Mouse (Mus musculus): ENCODE measurements around the gene Arhgap15.

Arhgap15 gene

DNA sequence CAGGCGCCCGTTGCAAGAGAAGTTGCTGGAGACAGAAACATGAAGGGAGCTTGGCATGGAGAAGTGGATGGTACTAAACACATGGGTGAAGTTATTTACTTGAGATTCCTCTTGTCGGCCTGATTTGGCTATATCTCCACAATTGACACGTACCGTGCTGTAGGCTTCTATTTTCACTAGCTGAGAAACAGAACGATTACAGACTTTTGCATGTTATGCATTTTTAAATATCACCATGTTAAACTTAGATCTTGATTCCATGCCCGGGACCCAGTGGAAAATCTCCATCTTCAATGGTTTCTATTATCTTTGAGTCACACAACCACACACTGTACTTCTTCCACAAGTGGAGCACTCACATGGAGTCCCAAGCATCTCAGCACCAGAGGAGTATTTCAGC, 466.9 kb downstream of the Arhgap15 start:
- no peak for DNase-seq

DNA sequence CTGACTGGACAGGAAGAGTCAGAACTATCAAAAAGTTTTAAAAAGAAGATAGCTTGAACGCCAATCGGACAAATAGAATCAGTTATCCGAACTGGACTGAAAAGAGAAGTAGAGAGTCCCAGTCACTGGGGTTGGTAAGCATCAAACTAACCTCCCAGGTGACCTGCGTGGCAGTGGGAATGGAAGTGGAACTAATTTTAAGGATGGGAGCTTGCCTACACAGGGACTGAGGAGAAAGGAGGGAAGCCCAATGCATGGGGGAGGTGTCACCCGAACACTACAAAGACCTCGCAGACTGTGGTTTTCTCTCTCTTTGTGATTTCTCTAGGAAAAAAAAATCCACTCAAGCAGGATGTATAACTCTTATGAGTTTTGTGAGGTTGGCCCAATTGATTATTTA, 469.2 kb downstream of the Arhgap15 start:
- DNase-seq = no peak

DNA sequence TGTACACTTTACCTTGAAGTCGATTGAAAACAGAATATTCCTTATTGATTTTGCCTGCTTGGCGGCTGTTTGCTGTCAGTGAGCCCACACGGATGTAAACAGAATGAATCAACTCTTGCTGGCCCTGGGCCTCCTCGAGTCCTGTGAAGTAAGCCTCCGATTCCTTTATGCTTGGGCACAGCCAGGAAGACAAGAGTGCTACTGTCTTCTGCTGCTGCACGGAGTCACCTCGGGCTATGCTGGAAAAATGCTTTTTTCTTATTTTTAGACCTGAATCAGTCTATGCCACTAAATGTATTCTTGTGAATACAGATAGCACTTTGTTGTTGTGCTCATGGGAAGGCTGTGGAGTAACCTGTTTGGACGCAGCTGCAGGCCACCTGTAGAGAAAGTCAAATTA, 469.7 kb downstream of the Arhgap15 start:
- no peak for DNase-seq

DNA sequence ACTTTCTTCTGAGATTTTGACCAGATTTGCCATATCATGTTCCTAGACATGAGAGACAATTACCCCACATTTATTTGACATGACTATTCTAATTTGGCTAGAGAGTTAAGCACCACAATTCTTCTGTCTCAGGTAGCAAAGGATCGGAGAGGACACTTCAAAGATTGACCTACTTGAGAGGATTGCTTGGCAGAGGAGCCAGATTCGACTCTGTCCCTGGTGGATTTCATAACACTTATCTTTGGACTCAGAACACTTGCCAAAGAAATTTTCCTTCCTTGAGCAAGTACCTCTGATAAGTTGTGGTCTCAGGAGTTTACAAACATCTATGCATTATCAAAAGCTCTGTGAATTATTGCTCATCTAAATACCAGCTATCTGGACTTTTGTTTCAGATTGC, 473.1 kb downstream of the Arhgap15 start:
- DNase-seq = no peak

DNA sequence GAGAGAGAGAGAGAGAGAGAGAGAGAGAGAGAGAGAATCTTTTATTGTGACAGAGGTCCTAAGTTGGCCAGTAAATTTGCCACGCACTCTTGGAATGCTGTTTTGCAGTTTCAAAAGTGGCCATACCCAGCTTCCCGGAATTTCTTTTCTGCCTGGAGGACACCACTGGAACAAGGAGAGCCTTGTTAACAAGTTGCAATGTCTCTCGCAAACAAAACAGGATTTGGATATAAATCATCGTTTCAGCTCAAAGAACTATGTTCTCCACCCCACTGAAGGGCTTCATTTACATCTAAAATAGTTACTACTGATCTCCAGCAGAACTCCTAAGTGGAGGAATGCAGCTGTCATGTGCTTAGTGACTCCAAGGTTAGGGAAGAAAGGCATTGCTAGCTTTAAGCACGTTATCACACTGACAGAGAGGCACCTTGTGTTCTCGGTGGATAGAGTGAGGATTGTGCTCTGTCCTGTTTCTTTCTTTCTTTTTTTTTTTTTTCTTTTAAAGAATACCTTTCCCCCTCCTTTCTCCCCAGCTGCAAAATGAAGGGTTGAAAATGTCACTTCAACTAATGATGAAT, 473.6 kb downstream of the Arhgap15 start:
- DNase-seq = no peak

DNA sequence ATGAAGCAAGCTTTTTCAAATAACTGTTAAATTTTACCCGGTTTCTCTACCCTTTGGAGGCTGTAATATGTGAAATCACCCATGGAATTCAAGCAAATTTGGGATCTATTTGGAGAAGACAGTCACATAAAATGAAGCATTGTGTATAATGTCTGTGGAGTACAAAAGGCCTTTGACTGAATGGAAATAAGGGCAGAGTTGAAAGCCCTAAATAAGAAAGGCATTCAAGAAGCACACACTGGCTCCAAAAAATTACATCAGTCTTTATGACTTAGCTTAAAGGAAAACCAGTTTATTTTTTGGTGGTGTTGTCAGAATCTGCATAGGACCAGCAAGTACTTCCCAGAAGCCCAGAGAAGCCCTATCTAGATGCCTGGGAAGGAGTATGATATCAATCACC, 486.2 kb downstream of the Arhgap15 start:
- no peak for DNase-seq

DNA sequence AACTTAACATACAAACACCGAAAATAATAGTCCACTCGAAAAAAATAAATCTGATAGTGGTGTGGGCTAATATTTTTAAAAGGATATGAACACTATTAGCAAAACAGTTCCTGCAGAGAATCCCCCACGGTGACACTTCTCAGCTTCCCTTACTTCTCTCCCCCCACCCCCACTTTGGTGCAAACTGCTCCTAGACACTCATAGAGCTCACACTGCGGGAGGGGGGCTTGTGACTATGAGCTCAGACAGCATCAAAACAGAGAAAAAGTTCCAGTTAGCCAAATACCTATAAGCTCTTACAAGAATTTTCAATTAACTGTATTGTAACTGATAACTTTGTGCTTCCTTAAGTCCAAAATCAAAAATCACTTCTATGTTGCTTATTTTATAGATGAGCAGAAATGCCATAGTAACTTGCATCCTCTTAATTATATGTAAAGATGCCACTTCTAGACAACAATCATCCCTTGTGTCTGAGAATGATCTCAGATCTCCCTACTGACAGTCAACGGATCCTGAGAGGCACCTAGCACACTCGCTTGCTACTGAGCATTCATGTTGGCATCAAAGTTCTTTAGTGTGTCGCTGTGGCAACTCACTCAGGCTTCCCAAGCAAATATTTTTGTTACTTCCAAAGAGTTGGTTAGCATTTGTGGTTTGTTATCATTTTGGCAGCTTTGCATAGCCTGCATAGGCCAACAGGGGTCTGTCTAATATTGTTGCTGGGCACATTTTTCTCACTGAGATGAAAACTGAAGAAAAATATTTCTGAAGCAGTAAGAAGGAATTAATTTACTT, 493.2 kb downstream of the Arhgap15 start:
- no peak for DNase-seq

DNA sequence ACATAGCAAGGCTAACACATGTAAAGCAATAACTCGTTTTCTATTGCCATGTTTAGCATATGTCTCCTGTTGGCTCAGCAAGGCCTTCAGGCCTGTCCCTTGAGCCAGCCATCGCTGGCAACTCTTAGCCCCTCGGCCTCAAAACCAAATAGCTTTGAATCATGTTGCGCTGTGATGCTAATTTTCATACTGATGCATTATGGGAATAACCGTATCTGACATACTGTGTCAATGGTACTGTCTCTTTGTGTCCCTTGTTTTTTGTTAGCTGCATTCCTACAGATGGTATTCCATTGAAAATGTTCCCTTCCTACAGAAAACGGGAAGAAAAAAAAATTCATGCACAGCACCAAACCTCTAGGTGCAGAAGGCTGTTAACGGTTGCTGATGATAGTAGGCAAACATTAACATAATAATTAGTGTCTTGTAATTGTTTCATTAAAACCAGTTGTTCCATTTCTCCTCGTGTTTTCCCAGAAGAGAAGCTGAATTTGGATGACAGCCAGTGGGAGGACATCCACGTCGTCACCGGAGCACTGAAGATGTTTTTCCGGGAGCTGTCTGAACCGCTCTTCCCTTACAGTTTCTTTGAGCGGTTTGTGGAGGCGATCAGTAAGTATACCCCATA, 494.1 kb downstream of the Arhgap15 start:
- DNase-seq = no peak

DNA sequence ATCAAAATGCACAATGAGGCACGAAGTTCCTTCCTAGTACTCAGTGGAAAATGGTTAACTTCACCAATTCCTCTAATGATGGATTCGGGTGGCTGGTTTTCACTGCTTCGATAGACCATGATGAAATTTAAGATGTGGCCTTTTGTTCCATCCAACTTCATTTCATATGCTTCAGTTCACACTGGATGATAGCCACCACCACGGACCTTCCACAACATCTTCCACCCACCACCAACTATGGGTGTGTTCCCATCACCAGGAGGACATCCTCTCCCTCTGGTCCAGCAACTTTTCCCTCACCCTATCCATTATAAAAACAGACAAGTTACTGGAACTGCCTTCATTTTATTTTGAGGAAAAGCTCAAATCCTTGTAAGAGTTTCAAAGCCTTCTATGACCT, 506.7 kb downstream of the Arhgap15 start:
- no peak for DNase-seq

DNA sequence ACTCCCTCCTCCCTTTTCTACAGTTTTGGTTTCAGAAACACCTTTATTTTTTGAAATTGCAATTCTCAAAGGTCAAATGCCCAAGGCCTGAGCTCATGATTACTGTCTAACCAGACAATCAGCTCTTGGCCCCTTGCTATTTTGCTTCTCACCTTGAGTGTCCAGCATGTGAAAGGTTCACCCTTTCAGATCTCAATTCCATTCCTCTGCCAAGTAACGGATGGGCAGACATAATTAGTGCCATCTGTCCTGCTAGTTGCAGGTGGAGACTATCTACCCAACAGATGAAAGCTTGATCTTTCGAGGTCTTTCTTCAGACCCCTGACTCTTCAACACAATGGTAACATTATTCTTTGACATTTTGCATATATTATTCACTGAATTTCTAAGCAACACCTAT, 509.3 kb downstream of the Arhgap15 start:
- DNase-seq = peak; percentile 50

DNA sequence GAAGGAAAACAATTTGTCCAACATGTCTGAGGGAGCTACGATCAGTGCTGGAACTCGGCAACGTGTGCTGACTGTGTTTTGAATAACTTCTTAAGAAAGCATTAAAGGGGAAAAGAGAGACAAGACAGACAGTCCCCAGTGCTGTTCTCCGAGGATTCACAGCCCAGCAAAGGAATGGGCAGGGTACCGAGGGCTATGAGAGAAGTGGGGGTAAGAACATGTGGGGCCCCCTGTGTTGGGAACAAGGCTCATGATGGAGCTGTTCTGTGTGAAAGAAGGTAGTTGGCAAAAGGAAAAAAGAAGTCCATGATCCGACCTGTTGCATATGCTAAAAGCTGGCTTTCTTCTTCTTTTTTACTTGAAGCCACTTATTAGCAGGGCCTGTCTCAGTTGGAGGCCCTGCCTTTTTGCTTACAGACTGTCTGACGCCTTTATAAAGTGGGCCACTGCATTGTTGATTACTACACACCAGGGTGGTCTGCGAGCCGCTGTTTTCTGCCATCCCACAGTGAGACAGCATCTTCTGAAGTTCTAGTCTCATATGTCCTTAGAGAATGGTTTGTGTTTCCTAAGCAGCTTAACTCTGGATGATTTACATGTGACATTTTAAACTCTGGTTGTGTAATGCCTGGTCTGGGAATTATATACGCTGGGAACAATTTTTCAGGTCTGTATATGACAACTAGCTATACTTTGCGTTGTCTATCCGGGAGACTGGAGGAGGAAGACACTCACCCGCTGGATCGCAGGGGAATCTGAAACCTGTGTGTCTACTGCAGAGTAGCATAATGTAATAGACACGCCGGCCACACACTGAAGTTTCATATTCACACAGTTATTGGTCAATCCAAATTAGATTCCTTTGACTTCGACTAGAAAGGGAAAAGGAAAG, 523.1 kb downstream of the Arhgap15 start:
- DNase-seq = no peak

DNA sequence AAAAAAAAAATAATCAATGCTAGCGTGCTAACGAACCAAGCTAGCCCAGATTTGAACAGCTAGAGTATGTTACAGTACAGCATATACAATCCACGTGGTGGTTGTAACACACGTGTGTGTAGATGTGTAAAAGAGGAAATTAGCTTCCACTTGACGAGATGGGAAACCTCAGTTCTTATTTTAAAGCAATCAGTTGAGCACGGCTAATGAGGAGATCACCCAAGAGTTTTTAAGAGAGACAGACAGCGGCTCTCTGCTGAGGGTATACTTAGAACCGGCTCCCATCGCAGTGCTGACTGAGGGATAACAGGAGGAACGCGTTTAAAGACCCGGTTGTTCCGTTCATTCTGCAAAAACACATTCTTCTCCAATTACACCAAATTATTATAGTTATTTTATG, 524.0 kb downstream of the Arhgap15 start:
- DNase-seq = no peak

DNA sequence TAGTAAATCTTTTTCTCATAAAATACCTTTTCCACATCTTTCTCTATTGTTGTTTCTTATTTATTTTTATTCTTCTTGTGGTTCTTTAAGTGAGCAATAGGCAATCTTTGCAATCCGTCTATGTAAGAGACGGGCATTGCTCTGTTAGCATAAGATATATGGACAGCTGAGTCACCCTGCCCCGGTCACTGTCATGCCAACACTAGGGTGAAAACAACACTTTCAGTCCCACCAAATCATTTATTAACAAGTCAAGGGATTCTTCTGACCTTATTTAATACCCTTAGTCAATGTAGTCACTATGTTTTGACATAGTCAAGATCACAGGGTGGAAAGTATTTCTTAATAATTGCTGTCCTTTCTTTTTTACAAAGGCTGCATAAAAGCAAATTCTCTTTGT, 525.8 kb downstream of the Arhgap15 start:
- DNase-seq = no peak

DNA sequence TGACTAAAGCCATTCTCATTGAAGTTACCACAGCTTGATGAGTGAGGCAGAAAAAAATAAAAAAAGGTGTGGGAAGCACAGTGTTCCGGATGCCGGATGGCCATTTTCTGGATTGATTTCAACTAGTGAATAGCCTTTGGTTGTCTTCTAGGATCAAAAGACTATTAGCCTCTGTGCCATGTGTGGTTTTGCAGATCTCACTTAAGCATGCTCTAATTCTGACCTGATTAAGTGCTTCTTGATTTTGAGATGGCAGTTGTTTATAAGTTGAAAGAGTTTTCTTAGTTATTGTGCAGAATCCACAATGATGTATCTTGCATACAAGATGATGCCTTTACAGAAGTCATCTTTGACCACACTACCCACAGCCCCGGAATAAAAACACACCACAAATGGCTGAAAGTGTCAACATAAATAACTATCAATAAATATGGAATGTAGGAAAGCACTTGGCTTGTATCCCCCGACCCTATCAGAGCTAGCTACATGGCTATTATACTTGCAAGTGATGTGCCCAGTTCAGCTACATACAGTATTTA, 537.6 kb downstream of the Arhgap15 start:
- DNase-seq = no peak

DNA sequence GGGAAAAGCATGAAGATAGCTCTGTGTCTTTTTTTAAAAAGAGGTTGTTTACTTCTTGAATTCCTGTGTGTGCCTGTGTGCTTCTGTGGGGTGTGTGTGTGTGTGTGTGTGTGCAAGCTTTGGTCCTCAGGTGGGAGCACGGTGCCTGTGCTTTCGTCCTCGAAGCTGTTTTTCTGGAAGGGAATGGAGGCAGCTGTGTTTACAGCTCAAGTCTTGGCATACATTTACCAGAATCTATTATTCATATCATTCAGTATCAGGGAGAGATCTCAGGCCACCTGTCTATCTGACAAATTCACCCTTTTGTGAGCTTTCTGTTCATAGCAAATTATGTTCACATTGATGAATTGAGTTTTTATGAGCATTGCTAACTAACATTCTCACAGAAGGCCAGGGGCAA, 550.5 kb downstream of the Arhgap15 start:
- DNase-seq = no peak

DNA sequence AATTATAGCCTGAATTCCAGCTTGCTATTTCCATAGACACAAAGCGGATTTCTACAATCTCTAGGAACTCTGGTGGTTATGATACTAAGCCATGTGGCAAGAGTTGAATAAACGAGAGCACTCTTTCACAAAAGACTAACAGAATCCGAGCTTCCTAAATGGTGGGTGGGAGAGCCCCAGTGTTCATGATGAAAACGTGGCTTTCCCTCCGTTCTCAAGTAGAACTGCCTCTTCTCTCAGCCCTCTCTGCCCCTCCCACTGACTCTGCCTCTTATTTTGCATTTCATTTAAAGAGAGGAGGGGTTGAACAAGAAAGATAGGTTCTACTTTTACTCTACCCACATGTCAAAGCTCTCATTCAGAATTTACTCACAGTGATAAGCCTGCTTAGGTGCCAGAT, 551.3 kb downstream of the Arhgap15 start:
- DNase-seq = no peak

DNA sequence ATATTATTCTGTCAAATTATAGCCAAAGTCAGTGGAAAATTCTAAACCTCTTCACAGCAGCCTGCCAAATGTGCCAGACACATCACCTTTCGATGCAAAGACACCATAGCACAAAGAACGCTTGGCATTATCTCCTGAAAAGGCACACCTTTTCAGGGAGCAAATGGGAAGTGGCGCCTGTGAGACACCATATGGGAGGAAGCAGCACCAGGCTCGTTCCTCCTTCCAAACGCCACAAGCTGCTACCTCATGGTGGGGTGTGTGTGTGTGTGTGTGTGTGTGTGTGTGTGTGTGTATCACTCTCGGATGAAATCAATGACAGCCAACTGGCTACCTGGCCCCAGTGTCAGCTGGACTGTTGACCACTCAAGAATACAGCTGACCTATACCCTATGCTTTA, 551.8 kb downstream of the Arhgap15 start:
- no peak for DNase-seq

DNA sequence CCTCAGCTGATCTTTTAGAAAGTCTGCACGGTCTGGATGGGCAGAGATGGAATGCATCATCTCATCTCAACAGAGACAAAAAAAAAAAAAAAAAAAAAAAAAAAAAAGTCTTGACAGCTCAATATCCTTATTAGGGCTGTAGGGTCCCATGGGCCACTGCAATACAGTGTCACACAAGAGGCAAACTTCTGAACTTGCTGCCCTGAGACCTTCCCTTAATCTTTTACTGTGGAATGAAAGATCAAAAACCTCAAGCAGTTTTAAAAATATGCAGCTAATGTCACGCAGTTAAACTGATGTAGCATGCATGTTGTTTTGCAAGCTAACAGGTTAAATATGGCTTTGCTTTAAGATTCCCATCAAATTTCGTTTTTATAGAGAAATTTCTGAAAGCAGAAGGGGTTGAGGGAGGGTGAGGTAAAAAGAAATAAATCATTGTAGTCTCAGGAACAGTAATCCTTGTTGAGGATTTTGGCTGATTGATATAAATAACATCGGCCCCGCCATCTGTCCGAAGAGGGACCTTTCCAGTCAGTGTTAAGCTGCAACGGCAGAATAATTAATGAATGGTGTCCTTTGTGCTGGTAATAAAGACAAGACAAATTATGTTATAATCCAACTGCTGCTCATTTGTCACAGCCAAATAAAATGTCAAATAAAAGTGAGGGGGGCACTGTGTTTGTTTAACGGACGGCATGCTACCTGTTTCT, 555.8 kb downstream of the Arhgap15 start:
- no peak for DNase-seq

DNA sequence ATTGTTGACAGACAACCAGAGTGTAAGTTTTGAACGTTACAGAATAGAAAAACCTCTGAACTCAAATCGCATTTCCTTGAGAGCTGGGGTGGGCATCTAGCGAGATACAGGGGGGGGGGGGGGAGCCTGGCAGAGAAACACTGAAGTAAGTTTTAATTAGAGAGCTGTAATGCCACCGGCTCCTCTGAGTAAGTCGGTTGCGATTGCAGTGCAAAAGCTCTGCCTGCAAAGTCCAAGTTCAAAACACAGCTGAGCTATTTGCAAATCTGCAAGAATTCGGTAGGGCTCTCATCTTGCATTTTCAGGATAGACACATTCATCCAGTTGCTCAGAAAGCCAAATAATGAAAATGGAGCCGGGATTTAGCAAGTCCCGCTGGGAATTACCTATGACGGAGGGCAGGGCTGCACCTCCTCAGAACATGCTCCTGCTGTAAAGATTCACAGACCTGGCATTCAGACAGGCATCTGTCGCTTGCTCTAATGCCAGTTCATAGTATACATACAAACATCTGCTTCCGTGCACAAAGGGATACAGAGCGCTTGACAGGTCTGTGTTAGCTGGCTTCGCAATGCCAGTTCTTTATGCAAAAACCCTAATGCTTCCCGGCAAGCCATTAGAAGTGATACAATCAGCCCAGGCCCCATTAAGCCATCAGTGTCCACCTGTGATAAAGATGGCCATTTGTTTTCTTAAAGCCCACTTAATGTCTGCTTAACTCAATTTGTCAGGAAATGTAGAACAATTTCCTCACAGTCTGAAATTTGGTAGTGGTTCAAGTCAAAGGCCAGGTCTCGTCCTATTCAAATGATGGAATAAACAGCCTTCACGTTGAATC, 556.6 kb downstream of the Arhgap15 start:
- DNase-seq = no peak

DNA sequence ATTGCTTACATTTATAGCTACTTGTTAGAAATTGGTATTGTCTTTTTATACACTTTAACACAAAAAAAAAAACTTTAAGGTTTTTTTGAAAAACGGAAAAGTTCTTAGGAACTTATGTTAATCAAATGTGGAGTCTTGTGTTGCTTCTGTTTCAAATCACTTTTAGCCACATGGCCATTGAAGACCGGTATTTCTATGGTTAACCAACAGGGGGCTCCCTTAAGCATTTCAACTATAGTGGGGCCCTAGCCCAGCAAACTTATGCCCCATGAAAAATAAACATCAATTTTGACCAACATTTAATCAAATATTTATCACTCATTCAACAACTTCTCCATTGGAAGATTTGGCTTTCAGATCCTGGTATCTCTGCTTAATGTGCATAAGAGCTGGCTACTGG, 557.5 kb downstream of the Arhgap15 start:
- peak; percentile 3 for DNase-seq

DNA sequence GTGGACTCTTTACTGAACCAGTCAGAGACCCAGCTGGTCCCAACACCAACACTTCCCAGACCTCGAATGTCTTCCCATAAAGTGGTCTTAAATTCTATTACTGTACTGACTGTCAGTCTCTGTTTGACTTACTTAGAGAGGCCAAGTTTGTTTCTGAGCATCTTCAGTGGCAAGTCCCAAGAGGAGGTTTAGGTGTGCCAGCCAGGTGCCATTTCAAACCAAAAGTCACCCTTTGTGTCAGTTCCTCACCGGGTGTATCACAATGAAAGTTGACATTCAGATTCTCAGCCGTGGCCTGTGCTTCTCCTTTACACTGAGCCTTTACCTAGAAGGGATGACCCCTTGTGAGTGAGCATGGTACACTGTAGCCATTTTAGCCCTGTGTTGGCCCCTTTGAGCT, 560.5 kb downstream of the Arhgap15 start:
- no peak for DNase-seq

DNA sequence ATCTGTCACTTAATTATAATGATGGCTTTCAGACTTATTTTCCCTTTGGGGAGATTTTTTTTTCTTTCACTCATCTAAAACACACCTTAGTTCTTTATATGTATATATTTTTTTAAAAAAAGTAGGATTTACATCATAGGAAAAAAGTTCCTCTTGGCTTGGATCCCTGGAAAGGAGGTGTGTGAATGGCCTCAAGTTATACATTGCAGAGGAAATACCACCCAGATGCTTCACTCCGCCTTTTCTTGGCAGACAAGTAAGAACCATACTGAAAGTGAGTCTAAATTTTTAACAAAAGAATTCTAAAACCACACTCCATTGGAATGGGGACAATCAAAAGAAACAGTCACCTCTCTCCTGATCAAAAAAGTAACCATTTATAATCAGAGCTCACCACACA, 560.9 kb downstream of the Arhgap15 start:
- DNase-seq = no peak

All from cerebellum, adult 9-10 months (tissue).